Mouse (Mus musculus) G1E (cell line): ENCODE measurements around the gene Foxk1. TPM values are rescaled to one million over a fixed set of nuclear protein-coding genes. Genes with fewer than 3 reads are reported as not detected.

Experiments
- ATAC-seq: 2 replicates; pipeline ENCODE4 v1.8.0; 2016; ENCODE audit warnings: mild to moderate bottlenecking; ENCODE audit not compliant: insufficient number of reproducible peaks, poor library complexity, low FRiP score, severe bottlenecking; ENCODE audit errors: extremely low read depth
- DNase-seq: peaks from one replicate; pipeline ENCODE4 v3.0.0; 2012; ENCODE audit warnings: low spot score
- H3K27me3 ChIP-seq: 2 replicates; pipeline ENCODE4 v1.6.1; 2012; ENCODE audit warnings: mild to moderate bottlenecking, low read length, inconsistent platforms; ENCODE audit not compliant: insufficient read depth
- H3K36me3 ChIP-seq: replicated peaks from 2 replicates; pipeline ENCODE3; 2012; ENCODE audit warnings: mild to moderate bottlenecking, inconsistent platforms
- H3K4me1 ChIP-seq: 2 replicates; pipeline ENCODE4 v1.6.1; 2012; ENCODE audit warnings: low read depth, low read length, inconsistent platforms, mixed read lengths; ENCODE audit not compliant: insufficient read depth
- H3K4me3 ChIP-seq: 2 replicates; pipeline ENCODE4 v1.5.1; 2012; ENCODE audit warnings: low read depth, mild to moderate bottlenecking, inconsistent platforms, low read length, moderate library complexity, mixed read lengths
- H3K9me3 ChIP-seq: replicated peaks from 2 replicates; pipeline ENCODE4 v1.6.1; 2012; ENCODE audit warnings: inconsistent platforms
- CTCF ChIP-seq: IDR thresholded peaks from 2 replicates; pipeline ENCODE4 v1.5.1; 2012; ENCODE audit warnings: low read depth, low read length, inconsistent platforms, mixed read lengths
- GATA1 ChIP-seq: IDR thresholded peaks from 2 replicates; pipeline ENCODE4 v1.6.1; 2012; ENCODE audit warnings: borderline replicate concordance, low read length, inconsistent platforms, mixed read lengths
- GATA2 ChIP-seq: IDR thresholded peaks from 2 replicates; pipeline ENCODE4 v1.6.1; 2012; ENCODE audit warnings: low read depth, low read length, inconsistent platforms, borderline replicate concordance
- POLR2AphosphoS5 ChIP-seq: IDR thresholded peaks from 2 replicates; pipeline ENCODE4 v1.6.1; 2012; ENCODE audit warnings: low read depth, low read length, inconsistent platforms; ENCODE audit not compliant: insufficient replicate concordance
- TAL1 ChIP-seq: conservative IDR thresholded peaks from 2 replicates; pipeline ENCODE4 v1.6.1; 2012; ENCODE audit warnings: low read depth, low read length, inconsistent platforms, mixed read lengths
- polyA plus RNA-seq: library from polyadenylated mRNA; stranded (reverse); fragments of >175 nt; gene quantifications from 2 replicates; pipeline ENCODE4 v1.2.3, GENCODE M21; 2012
- total RNA-seq, 2 experiments: library from RNA; stranded (forward) in 1 of 2; stranded (reverse) in 1 of 2; fragments of 200-1000 nt in 1 of 2; fragments of >200 nt in 1 of 2; fragmentation: Nextera tagmentation in 1 of 2; gene quantifications; 2 replicates each; pipeline ENCODE4 v1.2.3; 2014 to 2017

The Foxk1 gene
- total and polyA plus RNA-seq, 3 experiments: 5.5 to 42.7 (median 29.5) TPM

GRCm38 (mm10) chr5:142374343-142374742, 27.0 kb upstream of the Foxk1 start:
- no peak for ATAC-seq
- no peak overlapping the region for H3K4me3 ChIP-seq
- no peak for TF ChIP-seq TAL1
- TF ChIP-seq POLR2AphosphoS5: no peak
- TF ChIP-seq CTCF: no peak
- no peak for TF ChIP-seq GATA2
- no peak for TF ChIP-seq GATA1
- peaks cover 5% of the 10 kb centered on the region for H3K9me3 ChIP-seq
- H3K27me3 ChIP-seq: no peaks in the 10 kb centered on the region
- no peak for DNase-seq
- H3K4me1 ChIP-seq: peaks cover 17% of the 10 kb centered on the region
- H3K36me3 ChIP-seq: peaks cover 12% of the 10 kb centered on the region

GRCm38 (mm10) chr5:142375641-142376040, 25.7 kb upstream of the Foxk1 start:
- DNase-seq (no peak), ATAC-seq (no peak)
- Histone ChIP-seq H3K36me3 (no peaks in the 10 kb centered on the region), H3K4me1 (peaks cover 14% of the 10 kb centered on the region), H3K9me3 (peaks cover 5% of the 10 kb centered on the region), H3K4me3 (no peak overlapping the region), H3K27me3 (no peaks in the 10 kb centered on the region)
- no peak for TF ChIP-seq POLR2AphosphoS5

- TF ChIP-seq POLR2AphosphoS5: no peak
- no peak for TF ChIP-seq TAL1
- no peak for TF ChIP-seq GATA2
- TF ChIP-seq GATA1: no peak
- no peak for TF ChIP-seq CTCF
- Histone ChIP-seq H3K36me3 (no peaks in the 10 kb centered on the region), H3K4me3 (no peak overlapping the region), H3K27me3 (no peaks in the 10 kb centered on the region), H3K4me1 (peaks cover 10% of the 10 kb centered on the region), H3K9me3 (peaks cover 5% of the 10 kb centered on the region)
- peak; percentile 88 for ATAC-seq
- DNase-seq: no peak
Measured at GRCm38 (mm10) chr5:142376071-142376470, 25.2 kb upstream of the Foxk1 start.

- Histone ChIP-seq H3K4me3 (no peak overlapping the region), H3K27me3 (peaks cover 3% of the 10 kb centered on the region; the same call in 1 of the 2 replicates), H3K36me3 (no peaks in the 10 kb centered on the region), H3K4me1 (peaks cover 3% of the 10 kb centered on the region; the same call in 1 of the 2 replicates), H3K9me3 (peaks cover 5% of the 10 kb centered on the region)
- DNase-seq (no peak), ATAC-seq (no peak)
- TF ChIP-seq GATA2 (no peak), POLR2AphosphoS5 (no peak), GATA1 (no peak), TAL1 (no peak), CTCF (no peak)
Measured at GRCm38 (mm10) chr5:142378068-142378467, 23.2 kb upstream of the Foxk1 start.

- H3K36me3 ChIP-seq: no peaks in the 10 kb centered on the region
- no peak for ATAC-seq
Measured at GRCm38 (mm10) chr5:142380491-142380890, 20.8 kb upstream of the Foxk1 start.

GRCm38 (mm10) chr5:142384911-142385660, 16.2 kb upstream of the Foxk1 start:
- TF ChIP-seq POLR2AphosphoS5 (no peak), GATA2 (no peak), GATA1 (no peak), CTCF (no peak), TAL1 (no peak)
- ATAC-seq (no peak), DNase-seq (no peak)
- no peak overlapping the region for H3K4me3 ChIP-seq
- no peaks in the 10 kb centered on the region for H3K36me3 ChIP-seq
- peaks cover 19% of the 10 kb centered on the region; the same call in 1 of the 2 replicates for H3K27me3 ChIP-seq
- H3K9me3 ChIP-seq: no peaks in the 10 kb centered on the region
- H3K4me1 ChIP-seq: peaks cover 3% of the 10 kb centered on the region

More at GRCm38 (mm10) chr5:142380491-142380890, 20.8 kb upstream of the Foxk1 start:
- Histone ChIP-seq H3K27me3 (peaks cover 6% of the 10 kb centered on the region; the same call in 1 of the 2 replicates), H3K9me3 (no peaks in the 10 kb centered on the region), H3K4me3 (no peak overlapping the region), H3K4me1 (peaks cover 7% of the 10 kb centered on the region)
- no peak for TF ChIP-seq GATA2
- TF ChIP-seq TAL1: no peak
- no peak for TF ChIP-seq CTCF
- TF ChIP-seq GATA1: no peak
- TF ChIP-seq POLR2AphosphoS5: no peak
- DNase-seq: no peak
